Mouse (Mus musculus) ES-CJ7 (cell line): Measurements from ENCODE around the gene Ets2.

Experiments used
- DNase-seq: peaks from one replicate; pipeline ENCODE4 v3.0.0; 2011; ENCODE audit warnings: low read depth, low spot score

Gene Ets2

GRCm38 (mm10) chr16:95701802-95702561, at the start of gene Ets2:
Gene Ets2 (plus strand): TSS chr16:95702075.
- peak; percentile 86 for DNase-seq

DNA sequence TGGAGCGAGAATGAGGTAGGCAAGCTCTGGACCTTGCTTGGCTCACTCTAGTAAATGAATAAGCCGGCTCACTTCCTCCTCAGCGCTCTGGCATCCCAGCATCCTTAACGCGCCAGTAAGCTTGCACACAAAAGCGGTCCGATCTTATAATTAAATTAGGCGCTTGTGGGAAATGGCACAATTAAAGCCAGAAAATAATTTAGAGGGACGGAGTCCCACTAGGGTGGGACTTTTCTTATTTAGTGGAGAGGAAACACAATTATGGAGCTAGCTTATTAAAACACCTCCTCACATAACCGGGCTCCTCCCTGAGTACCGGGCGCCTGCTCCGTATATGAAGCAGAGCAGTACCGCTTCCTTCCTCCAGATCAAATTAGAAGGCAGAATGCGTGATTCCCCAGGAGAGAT, 47.7 kb upstream of the Ets2 start:
- no peak for DNase-seq

- peak; percentile 61 for DNase-seq
Observed at GRCm38 (mm10) chr16:95656535-95656934, 45.3 kb upstream of the Ets2 start.

GRCm38 (mm10) chr16:95657187-95657586, 44.7 kb upstream of the Ets2 start:
- no peak for DNase-seq

DNA sequence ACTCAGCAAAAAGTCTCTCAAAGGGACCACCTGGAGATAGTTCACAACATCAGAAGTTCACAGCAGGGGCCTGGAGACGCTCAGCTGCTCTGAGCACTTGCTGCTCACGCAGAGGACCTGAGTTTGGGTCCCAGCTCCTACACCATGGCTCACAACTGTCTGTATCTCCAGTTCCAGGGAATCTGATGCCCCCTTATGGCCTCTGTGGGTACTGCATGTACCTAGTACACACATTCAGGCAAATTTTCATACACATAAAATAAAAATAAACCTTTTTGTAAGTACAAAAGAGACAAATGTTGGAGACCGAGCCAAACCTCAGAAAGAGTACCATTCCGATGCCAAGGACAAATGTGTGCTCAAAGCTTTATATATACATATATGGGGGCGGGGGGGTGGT, 44.1 kb upstream of the Ets2 start:
- peak; percentile 18 for DNase-seq

DNA sequence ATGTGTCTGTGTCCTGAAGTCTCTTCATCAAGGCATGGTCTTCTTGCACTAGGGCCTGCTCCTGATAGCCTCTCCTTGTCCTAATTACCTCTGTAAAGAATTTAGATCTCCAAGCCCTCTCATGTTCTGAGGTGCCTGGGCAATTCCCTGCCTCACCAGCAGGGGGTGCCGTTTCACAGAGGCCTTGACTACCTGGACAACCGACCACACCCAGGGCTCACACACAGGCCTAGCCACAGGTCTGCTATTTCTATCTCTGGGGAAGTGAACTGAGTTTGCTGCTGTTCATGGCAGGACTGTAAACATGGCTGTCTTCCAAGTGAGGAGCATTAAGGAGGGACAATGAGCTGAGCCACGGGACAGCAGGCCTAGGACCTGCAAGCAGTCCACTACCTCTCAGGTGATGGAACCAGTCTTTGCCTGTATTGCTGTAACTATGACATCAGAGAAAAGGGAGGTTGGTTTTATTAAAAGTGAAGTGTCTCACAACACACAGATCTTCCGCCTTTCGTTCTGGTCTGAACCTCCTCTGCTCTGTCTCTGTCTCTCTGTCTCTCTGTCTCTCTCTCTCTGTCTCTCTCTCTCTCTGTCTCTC, 42.9 kb upstream of the Ets2 start:
- DNase-seq, result peak; percentile 71

DNA sequence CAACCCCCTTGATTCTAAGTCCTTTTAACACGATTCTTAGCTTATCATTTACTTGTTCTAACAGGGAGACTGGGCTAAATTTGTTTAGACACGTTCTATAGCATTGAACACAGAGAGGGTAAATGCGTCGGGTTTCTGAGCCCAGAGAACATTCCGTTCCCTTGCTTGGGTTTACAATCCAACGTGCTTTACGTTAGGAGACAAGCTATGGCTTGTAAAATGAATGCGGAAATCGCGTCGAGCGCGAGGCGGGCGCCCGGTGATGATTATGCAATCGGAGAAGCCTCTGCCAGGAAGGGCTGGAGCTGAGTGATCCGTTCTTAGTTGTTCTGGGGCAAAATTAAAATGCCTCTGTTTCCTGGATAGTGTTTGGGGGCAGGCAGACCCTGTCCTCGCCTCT, 42.4 kb upstream of the Ets2 start:
- DNase-seq, result no peak

DNA sequence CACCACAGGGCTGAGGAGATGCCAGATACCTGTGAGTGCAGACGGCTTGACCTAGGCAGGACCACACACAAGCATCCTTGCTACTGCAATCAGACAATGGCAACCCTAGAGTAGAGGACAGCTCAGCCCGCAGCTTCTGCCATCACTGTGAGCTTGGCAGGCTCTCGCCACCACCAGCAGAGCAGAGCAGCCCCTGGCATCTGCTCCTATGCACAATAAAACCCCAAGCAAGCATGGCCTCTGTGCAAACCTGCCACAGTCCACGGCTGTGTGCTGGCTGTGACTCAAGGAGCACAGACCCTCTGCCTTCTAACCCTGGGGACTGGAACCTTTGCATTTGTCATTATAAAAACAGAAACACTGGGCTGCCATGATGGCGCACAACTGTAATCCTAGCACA, 41.0 kb upstream of the Ets2 start:
- DNase-seq, result no peak

GRCm38 (mm10) chr16:95665472-95666131, 36.3 kb upstream of the Ets2 start:
- DNase-seq, result no peak

GRCm38 (mm10) chr16:95666288-95666687, 35.6 kb upstream of the Ets2 start:
- DNase-seq, result no peak

GRCm38 (mm10) chr16:95667395-95668150, 34.3 kb upstream of the Ets2 start:
- DNase-seq, result no peak

GRCm38 (mm10) chr16:95668151-95668993, 33.5 kb upstream of the Ets2 start:
- DNase-seq, result no peak

GRCm38 (mm10) chr16:95674452-95674921, 27.4 kb upstream of the Ets2 start:
- DNase-seq, result no peak

DNA sequence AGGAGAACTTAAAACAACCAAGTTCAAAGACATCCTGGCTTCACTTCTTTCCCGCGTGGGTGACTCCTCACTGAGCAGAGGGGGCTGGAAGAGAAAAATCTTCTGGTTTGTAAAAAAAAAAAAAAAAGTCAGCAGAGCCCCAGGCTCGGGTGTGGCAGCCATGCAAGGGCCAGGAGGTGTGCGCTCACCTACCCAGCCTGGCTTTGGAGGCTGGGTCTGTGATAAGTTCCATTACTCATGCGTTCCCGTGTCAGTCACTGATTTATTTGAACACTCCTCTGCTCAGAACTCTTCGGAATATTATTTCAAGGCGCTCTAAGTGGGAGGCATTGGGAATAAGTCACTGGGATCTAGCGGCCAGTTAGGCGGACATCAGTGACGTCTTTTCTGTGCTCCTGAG, 26.7 kb upstream of the Ets2 start:
- no peak for DNase-seq

DNA sequence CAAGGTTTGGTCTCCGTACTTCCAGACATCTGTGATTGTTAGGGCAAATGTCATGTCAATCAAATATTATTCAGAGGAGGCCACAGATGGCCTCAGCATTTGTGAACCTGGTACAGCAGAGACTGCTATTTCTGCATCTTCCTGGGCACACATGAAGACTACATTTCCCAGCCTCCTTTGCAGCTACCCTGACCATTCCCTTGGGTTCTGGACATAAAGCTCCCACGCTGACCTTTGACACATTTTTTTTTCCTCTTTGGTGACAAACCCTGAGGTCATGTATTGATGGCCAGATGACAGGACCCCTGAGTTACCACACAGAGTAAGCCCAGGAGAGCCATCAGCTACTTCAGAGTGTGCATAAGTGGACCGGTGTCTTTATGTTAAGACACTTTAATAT, 25.2 kb upstream of the Ets2 start:
- no peak for DNase-seq

DNA sequence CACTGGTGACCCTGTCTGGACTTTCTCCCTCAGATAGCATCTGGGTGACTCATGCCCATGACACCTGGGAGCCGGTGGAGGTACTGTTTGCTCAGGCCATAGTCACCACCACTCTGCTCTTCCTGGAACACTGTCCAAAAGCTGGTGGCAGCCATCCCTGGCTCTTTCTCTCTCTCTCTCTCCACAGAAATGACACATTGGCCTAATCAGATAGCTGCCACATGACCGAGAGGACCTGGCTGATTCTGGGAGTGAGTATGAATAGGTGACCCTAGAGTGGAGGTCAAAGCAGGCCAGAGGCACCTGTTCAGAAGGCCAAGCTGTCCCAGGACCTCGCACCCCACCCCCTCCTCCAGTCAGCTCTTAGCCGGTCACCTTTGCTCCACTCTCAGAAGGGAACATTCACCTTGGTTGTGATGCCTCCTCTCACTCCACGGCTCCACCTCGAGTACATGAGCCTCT, 19.4 kb upstream of the Ets2 start:
- no peak for DNase-seq

DNA sequence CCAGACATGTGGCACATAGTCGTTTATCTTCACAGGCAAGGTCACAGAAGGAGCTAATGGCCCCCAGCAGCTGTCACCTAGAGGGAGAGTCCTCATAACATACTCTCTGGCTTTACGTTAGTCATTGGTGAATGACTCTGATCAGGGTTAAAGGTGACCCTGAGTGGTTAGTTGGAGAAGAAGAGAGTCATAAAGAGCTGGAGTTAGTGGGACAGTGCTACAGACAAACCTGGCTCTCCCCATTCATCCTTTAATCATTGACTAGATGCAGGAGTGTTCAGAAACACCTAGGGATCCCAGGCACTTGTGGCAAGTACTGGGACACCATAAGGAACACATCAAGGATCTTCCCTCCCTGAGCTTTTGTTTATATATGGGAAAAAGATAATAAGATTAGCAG, 16.1 kb upstream of the Ets2 start:
- no peak for DNase-seq

- DNase-seq, result no peak
Observed at GRCm38 (mm10) chr16:95686246-95686645, 15.6 kb upstream of the Ets2 start.

DNA sequence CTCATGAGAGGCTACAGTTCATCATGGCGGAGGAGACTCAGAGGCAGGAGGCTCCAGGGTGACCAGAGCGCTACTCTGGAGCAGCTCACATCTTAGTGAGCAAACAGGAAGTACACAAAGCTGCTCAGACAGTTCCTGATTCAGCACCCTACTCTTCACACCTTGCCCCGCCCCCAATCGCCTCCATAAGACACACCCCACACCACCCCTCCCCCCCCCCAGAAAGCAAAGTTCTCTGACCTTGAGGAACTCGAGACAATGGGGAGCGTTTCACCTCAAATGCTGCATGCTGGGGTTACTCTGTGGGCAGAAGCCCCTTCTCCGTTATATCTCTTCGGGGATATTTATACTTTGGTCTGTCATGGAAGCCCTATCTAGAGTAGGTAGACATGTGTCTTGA, 15.0 kb upstream of the Ets2 start:
- peak; percentile 52 for DNase-seq

DNA sequence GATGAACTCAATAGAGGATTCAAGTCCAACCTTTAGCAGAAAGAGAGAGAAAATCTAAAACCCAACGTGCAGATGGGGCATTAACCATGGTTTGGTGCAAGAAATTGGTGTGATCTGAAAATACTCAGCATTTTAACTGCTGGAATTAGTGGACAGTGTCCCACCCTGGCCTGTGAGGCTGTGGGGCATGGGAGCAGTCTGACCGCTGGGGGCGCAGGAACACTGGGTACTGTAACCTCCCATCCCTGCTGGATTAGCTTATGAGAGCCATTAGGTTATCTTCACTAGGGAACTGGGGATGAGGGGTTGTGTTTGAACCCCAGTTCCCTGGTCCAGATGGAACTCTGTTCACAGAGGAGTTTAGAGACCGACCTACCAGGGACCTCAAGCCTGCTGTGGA, 13.9 kb upstream of the Ets2 start:
- peak; percentile 21 for DNase-seq

DNA sequence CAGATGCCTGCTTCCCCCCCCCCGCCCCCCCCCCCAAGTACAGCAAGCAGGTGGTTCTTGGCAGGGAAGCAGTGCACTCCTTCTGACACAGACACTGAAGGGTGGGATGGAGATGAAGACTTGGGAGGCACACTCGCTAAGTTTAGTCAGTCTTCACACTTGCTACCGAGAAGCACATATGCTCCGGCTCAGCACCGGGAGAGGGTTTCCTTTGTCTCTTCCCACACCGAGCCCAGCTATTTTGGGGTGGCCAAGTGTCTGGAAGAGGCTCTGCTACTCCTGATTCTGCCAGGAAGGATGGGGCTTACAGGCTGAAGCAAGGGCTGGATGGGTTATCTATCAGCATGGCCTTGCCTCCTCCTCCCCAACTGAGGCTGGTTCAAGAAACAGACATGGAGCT, 5.3 kb upstream of the Ets2 start:
- no peak for DNase-seq
